Comparison of ENCODE assay signal across 9 mouse cellular contexts in the genomic region with DNA sequence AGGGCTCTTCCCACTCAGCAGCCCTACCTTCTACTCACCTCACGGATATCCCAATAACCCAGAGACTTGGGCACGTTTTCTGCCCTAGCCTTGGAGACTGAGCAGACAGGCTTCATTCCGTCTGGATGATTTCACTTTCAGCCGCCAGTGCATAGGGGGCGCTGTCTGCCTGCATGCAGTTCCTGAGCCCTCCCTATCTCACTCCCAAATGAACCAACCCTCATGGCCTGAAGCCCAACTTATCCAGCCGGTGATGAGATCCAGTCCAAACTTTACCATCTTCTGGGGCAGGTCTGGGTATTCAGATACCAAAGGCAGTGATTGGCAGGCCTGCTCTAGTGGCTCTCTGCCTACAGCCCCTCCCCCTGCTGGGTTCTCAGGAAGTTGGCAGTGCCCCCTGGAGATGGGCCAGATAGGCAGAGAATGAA. TPM values are rescaled to one million over a fixed set of nuclear protein-coding genes. Genes with fewer than 3 reads are reported as not detected.
DNase-seq lines count a peak whose midpoint lies in the region; ATAC-seq and TF ChIP-seq lines count a peak whose summit lies in the region.
"Had no signal": no experiment of that assay in that cellular context is flagged by ENCODE, and none has a peak within 500 bp of the region (broad histone marks: within the 10 kb centered on the region; RNA-seq: fewer than 3 reads in every experiment).

No protein-coding gene starts in this region.

- no peaks in the 10 kb centered on the region for H3K4me1 ChIP-seq in intestine, postnatal 0 days (replicated peaks; ENCODE audit: control insufficient read depth, insufficient read depth, low read length)
- H3K4me1 ChIP-seq in limb, embryonic 13.5 days, result no peaks in the 10 kb centered on the region
- H3K4me1 ChIP-seq in midbrain, embryonic 16.5 days (ENCODE audit: control insufficient read depth, insufficient read depth, low read length), result no peaks in the 10 kb centered on the region

- peak; percentile 68 for TF ChIP-seq CTCF in left cerebral cortex, adult 2 months (IDR thresholded peaks at IDR 0.05)
- TF ChIP-seq CTCF in intestine, postnatal 0 days (IDR thresholded peaks at IDR 0.05; ENCODE audit: low read depth), result peak; percentile 95

- peak; percentile 43 for ATAC-seq in intestine, postnatal 0 days
- ATAC-seq in limb, embryonic 13.5 days (ENCODE audit: low FRiP score, low read depth), result 0 out of 2 replicates have a peak, but pooled peaks have one; percentile 3
- peak; percentile 71 for ATAC-seq in midbrain, embryonic 16.5 days

- no peak overlapping the region for H3K4me2 ChIP-seq in intestine, postnatal 0 days (replicated peaks; ENCODE audit: low read depth)
- no peak overlapping the region for H3K4me2 ChIP-seq in limb, embryonic 13.5 days (replicated peaks)
- no peak overlapping the region for H3K4me2 ChIP-seq in midbrain, embryonic 16.5 days (ENCODE audit: low read length)

- WGBS in intestine, postnatal 0 days, result 18% methylated on average over 6 of the region's 6 CpGs
- WGBS in limb, embryonic 13.5 days, result 15% methylated on average over 6 of the region's 6 CpGs
- WGBS in midbrain, embryonic 16.5 days, result 20% methylated on average over 6 of the region's 6 CpGs

- intact Hi-C loops in left cerebral cortex, adult 2 months (cut with DNase I), result loop anchor here (1.0 to 5.0 kb wide), 2 partner anchors 65 to 109 kb away; no protein-coding TSS in a partner anchor

- no peak overlapping the region for H3K27ac ChIP-seq in left cerebral cortex, adult 2 months
- H3K27ac ChIP-seq in intestine, postnatal 0 days (ENCODE audit: low read depth, low read length), result no peak overlapping the region
- no peak overlapping the region for H3K27ac ChIP-seq in limb, embryonic 13.5 days
- peak overlapping the region; percentile 37; the same call in 1 of the 2 replicates for H3K27ac ChIP-seq in midbrain, embryonic 16.5 days (ENCODE audit: low read length)

- peak in 1 of 2 experiments; percentile 45 for DNase-seq in left cerebral cortex, adult 2 months (ENCODE audit: extremely low spot score in 1 of 2, low spot score in 2 of 2)
- no peak for DNase-seq in left cerebral cortex, adult 8-10 months (ENCODE audit: low spot score in 2 of 2)
- peak; percentile 40 for DNase-seq in cerebellum, adult 9-11 months
- DNase-seq in gastrocnemius, postnatal 10 days, result peak; percentile 82
- peak; percentile 92 for DNase-seq in testis, postnatal 10 days (ENCODE audit: low spot score)

- no peaks in the 10 kb centered on the region for H3K9me3 ChIP-seq in intestine, postnatal 0 days (ENCODE audit: control insufficient read depth)
- H3K9me3 ChIP-seq in limb, embryonic 13.5 days, result 0 out of 2 replicates have a peak, but pooled peaks cover 3% of the 10 kb centered on the region
- H3K9me3 ChIP-seq in midbrain, embryonic 16.5 days (replicated peaks; ENCODE audit: control insufficient read depth, low read length, poor library complexity, severe bottlenecking), result no peaks in the 10 kb centered on the region

- no peaks in the 10 kb centered on the region for H3K27me3 ChIP-seq in intestine, postnatal 0 days (replicated peaks; ENCODE audit: control insufficient read depth, insufficient read depth, low read length)
- no peaks in the 10 kb centered on the region for H3K27me3 ChIP-seq in limb, embryonic 13.5 days
- H3K27me3 ChIP-seq in midbrain, embryonic 16.5 days (ENCODE audit: control insufficient read depth, insufficient read depth, low read depth, low read length), result no peaks in the 10 kb centered on the region

- H3K9ac ChIP-seq in intestine, postnatal 0 days (ENCODE audit: low read depth, low read length), result no peak overlapping the region
- H3K9ac ChIP-seq in limb, embryonic 13.5 days, result no peak overlapping the region
- H3K9ac ChIP-seq in midbrain, embryonic 16.5 days (ENCODE audit: low read depth, low read length), result no peak overlapping the region

- no peak overlapping the region for H3K4me3 ChIP-seq in left cerebral cortex, adult 2 months
- no peak overlapping the region for H3K4me3 ChIP-seq in intestine, postnatal 0 days (ENCODE audit: low read depth, low read length)
- no peak overlapping the region for H3K4me3 ChIP-seq in limb, embryonic 13.5 days
- H3K4me3 ChIP-seq in midbrain, embryonic 16.5 days (ENCODE audit: low read depth, low read length), result no peak overlapping the region
- H3K4me3 ChIP-seq: myocyte had no signal

- H3K36me3 ChIP-seq in intestine, postnatal 0 days (ENCODE audit: control insufficient read depth, insufficient read depth), result no peaks in the 10 kb centered on the region
- H3K36me3 ChIP-seq in limb, embryonic 13.5 days, result no peaks in the 10 kb centered on the region
- H3K36me3 ChIP-seq in midbrain, embryonic 16.5 days (ENCODE audit: control insufficient read depth, insufficient read depth, low read length), result no peaks in the 10 kb centered on the region

RNA-seq across cellular contexts. Expression of gene Gstm6, which starts 9.8 kb away (rescaled TPM):
- 1 to 10 TPM; 4.7 to 6.7 TPM for total RNA-seq in left cerebral cortex, adult 2 months (2021)
- total RNA-seq in left cerebral cortex, adult 8-10 months (2022), result 1 to 10 TPM; 6.2 to 8.4 (median 7.2) TPM
- 1 to 10 TPM in 1 of 2 experiments, under 1 TPM in 1; 0.84 to 1.0 TPM for total RNA-seq in gastrocnemius, postnatal 10 days (2021)
- 21.6 and 21.9 TPM in 2 replicates for polyA plus RNA-seq in intestine, postnatal 0 days (2015; fragmentation: Nextera tagmentation; extraction: Ambion mirVana)
- polyA plus RNA-seq in limb, embryonic 13.5 days (2015; fragmentation: Nextera tagmentation; extraction: Ambion mirVana), result 10.5 and 12.0 TPM in 2 replicates
- 21.2 and 23.2 TPM in 2 replicates for polyA plus RNA-seq in midbrain, embryonic 16.5 days (2015; fragmentation: Nextera tagmentation; extraction: Ambion mirVana)
- polyA plus RNA-seq: myocyte had no signal

RNA-seq across cellular contexts. Expression of gene Gstm3, which starts 15.7 kb away (rescaled TPM):
- not detected for total RNA-seq in left cerebral cortex, adult 2 months (2021)
- not detected for total RNA-seq in left cerebral cortex, adult 8-10 months (2022)
- total RNA-seq in gastrocnemius, postnatal 10 days (2021), result not detected
- polyA plus RNA-seq in intestine, postnatal 0 days (2015; fragmentation: Nextera tagmentation; extraction: Ambion mirVana), result 53.9 and 60.7 TPM in 2 replicates
- not detected in 2 replicates for polyA plus RNA-seq in limb, embryonic 13.5 days (2015; fragmentation: Nextera tagmentation; extraction: Ambion mirVana)
- not detected in 2 replicates for polyA plus RNA-seq in midbrain, embryonic 16.5 days (2015; fragmentation: Nextera tagmentation; extraction: Ambion mirVana)
- polyA plus RNA-seq: myocyte had no signal

RNA-seq across cellular contexts. Expression of gene Gstm7, which starts 21.7 kb away (rescaled TPM):
- total RNA-seq in left cerebral cortex, adult 2 months (2021), result 10 to 100 TPM; 82.7 to 85.1 TPM
- 100 to 1,000 TPM in 3 of 4 experiments, 10 to 100 TPM in 1; 88.2 to 109 (median 101) TPM for total RNA-seq in left cerebral cortex, adult 8-10 months (2022)
- 10 to 100 TPM in 1 of 2 experiments, 1 to 10 TPM in 1; 8.6 to 11.2 TPM for total RNA-seq in gastrocnemius, postnatal 10 days (2021)
- polyA plus RNA-seq in intestine, postnatal 0 days (2015; fragmentation: Nextera tagmentation; extraction: Ambion mirVana), result 13.0 TPM in 2 replicates
- polyA plus RNA-seq in limb, embryonic 13.5 days (2015; fragmentation: Nextera tagmentation; extraction: Ambion mirVana), result 33.3 and 33.5 TPM in 2 replicates
- polyA plus RNA-seq in midbrain, embryonic 16.5 days (2015; fragmentation: Nextera tagmentation; extraction: Ambion mirVana), result 44.7 and 62.2 TPM in 2 replicates

RNA-seq across cellular contexts. Expression of gene Gstm2, which starts 32.9 kb away (rescaled TPM):
- 1 to 10 TPM; 2.0 to 4.6 TPM for total RNA-seq in left cerebral cortex, adult 2 months (2021)
- total RNA-seq in left cerebral cortex, adult 8-10 months (2022), result 1 to 10 TPM; 3.6 to 6.5 (median 5.5) TPM
- total RNA-seq in gastrocnemius, postnatal 10 days (2021), result 10 to 100 TPM; 33.3 to 39.0 TPM
- 94.6 and 108 TPM in 2 replicates for polyA plus RNA-seq in intestine, postnatal 0 days (2015; fragmentation: Nextera tagmentation; extraction: Ambion mirVana)
- 46.7 and 52.1 TPM in 2 replicates for polyA plus RNA-seq in limb, embryonic 13.5 days (2015; fragmentation: Nextera tagmentation; extraction: Ambion mirVana)
- 6.5 and 7.7 TPM in 2 replicates for polyA plus RNA-seq in midbrain, embryonic 16.5 days (2015; fragmentation: Nextera tagmentation; extraction: Ambion mirVana)

RNA-seq across cellular contexts. Expression of gene Gstm5, which starts 57.7 kb away (rescaled TPM):
- total RNA-seq in left cerebral cortex, adult 2 months (2021), result 100 to 1,000 TPM; 230 TPM
- total RNA-seq in left cerebral cortex, adult 8-10 months (2022), result 100 to 1,000 TPM; 212 to 271 (median 244) TPM
- total RNA-seq in gastrocnemius, postnatal 10 days (2021), result 10 to 100 TPM; 51.5 to 56.1 TPM
- 157 and 172 TPM in 2 replicates for polyA plus RNA-seq in intestine, postnatal 0 days (2015; fragmentation: Nextera tagmentation; extraction: Ambion mirVana)
- polyA plus RNA-seq in limb, embryonic 13.5 days (2015; fragmentation: Nextera tagmentation; extraction: Ambion mirVana), result 260 TPM in 2 replicates
- 225 and 239 TPM in 2 replicates for polyA plus RNA-seq in midbrain, embryonic 16.5 days (2015; fragmentation: Nextera tagmentation; extraction: Ambion mirVana)

Comparison
In these comparisons a context has a peak if more than half of its experiments do, and no peak if none do; other contexts are left out.
1. DNase-seq: peak in cerebellum, adult 9-11 months (single experiment), gastrocnemius, postnatal 10 days (single experiment) and testis, postnatal 10 days (single experiment); none in left cerebral cortex, adult 8-10 months (0 of 2).
2. ATAC-seq: peak in every context shown above with its lines; median percentile 71 in midbrain, embryonic 16.5 days; 43 in intestine, postnatal 0 days; 3 in limb, embryonic 13.5 days.
3. RNA of gene Gstm7, which starts 21.7 kb away (total RNA-seq): 88.2 to 109 TPM in left cerebral cortex, adult 8-10 months and 82.7 to 85.1 TPM in left cerebral cortex, adult 2 months; 8.6 to 11.2 TPM in gastrocnemius, postnatal 10 days; every median in the first group is over 4 times any median in the second.